Mouse (Mus musculus) embryonic stem cell, embryonic (primary cell): Measurements from ENCODE around the gene Acin1.
"Not testable (repeated sequence)": the region's sequence is repeated elsewhere in the genome, so short reads cannot be mapped to it uniquely, and the experiment has no call there.

Experiments
- CTCF ChIA-PET, 4 experiments: fragments of 300-600 bp in 2 of 4; fragments of 350-600 bp in 2 of 4; sonication (Branson Sonifier 250); formaldehyde crosslinking; loops; one replicate each; lab custom pipeline; 2022; ENCODE audit warnings: inconsistent platforms in 2 of 4; lab: Charles Lee
- POLR2A ChIA-PET, 4 experiments: fragments of 300-600 bp in 2 of 4; fragments of 350-600 bp in 2 of 4; sonication (Branson Sonifier 250); formaldehyde crosslinking; loops; one replicate each; lab custom pipeline; 2022; ENCODE audit warnings: antibody characterized with exemption in 4 of 4, inconsistent platforms in 1 of 4; lab: Charles Lee

The Acin1 gene

GRCm38 (mm10) chr14:54617897-54618365 lies 68.8 kb downstream of the Acin1 start, which contains the start of gene Psmb5:
TSS of gene Psmb5 (minus strand) at chr14:54618022.
- ChIA-PET CTCF (interaction anchor here in 2 of 4 experiments (0.8 to 2.7 kb wide), 17 partner anchors 8 to 185 kb away, joined by 3 to 11 read pairs (median 4); partner anchors contain the start of gene Cdh24 (in 1 of the 2)), POLR2A (interaction anchor here (0.6 to 67.6 kb wide), 51 partner anchors 8 to 444 kb away, joined by 3 to 2028 read pairs (median 4); partner anchors contain the start of genes 1700123O20Rik (in 3 of the 4), 4931414P19Rik (in 3 of the 4), Acin1 (in 3 of the 4) and Ajuba (in 2 of the 4))

DNA sequence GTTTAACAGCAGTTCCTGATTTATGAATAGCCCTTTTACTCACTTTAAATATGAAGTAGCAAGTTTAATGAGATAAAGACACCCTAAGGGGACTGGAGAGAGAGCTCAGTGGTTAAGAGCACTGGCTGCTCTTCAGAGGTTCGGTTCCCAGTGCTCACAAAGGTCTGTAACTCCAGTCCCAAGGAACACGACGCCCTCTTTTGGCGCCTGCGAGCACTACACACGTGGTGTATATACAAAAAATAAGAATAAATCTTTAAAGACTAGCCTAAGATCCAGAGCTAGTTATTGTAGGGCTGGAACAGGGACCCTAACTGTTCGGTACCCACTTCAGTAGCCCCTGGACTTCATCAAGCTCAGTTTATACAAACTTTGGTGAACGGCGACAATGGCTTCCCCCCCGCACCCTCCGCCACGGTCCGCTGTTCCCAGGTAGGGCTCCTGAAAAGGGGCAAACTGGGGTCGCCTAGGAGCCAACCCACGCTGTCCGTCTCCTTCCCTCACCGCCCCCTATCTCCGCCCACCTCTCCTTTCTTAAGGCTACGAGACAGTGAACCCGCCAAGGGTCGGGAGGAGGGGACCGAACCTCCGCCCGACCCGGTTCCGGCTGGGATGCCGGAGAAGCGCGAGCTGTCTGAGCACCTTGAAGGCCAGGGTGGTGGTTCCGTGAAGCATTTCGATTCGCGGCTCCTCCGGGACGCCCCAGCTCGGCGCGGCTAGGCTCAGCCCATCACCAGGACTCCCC lies 69.4 kb downstream of the Acin1 start:
- CTCF ChIA-PET, result interaction anchor here in 3 of 4 experiments (0.6 to 2.7 kb wide), 23 partner anchors 9 to 184 kb away, joined by 3 to 11 read pairs (median 4); partner anchors contain the start of genes 4931414P19Rik (in 1 of the 3) and Cdh24 (in 1 of the 3)
- POLR2A ChIA-PET, result interaction anchor here (0.6 to 67.6 kb wide), 55 partner anchors 8 to 443 kb away, joined by 3 to 2028 read pairs (median 4); partner anchors contain the start of genes 1700123O20Rik (in 3 of the 4), 4931414P19Rik (in 3 of the 4), Acin1 (in 3 of the 4) and Ajuba (in 2 of the 4)

DNA sequence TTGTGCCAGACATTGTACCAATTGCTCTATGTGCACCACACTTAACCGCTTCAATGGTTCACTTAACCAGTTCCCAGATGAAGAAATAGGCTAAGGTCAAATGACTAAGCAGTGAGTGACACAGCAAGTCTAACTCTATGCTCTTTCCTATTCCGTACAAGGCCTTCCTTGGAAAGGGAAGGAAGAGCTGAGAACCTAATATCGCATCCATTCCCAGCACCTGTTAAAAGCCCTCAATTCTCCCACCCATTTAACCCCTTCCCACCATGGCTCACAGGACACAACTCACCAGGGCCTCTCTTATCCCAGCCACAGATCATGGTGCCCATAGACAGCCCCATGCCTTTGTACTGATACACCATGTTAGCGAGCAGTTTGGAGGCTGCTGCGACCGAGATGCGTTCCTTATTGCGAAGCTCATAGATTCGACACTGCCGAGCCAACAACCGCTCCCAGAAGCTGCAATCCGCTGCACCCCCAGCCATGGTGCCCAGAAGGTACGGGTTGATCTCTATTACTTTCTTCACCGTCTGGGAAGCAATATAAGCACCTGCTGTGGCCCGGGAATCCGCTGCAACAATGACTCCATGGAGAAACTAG lies 70.4 kb downstream of the Acin1 start:
- POLR2A ChIA-PET, result interaction anchor here in 2 of 4 experiments (0.6 to 67.6 kb wide), 30 partner anchors 7 to 186 kb away, joined by 3 to 2028 read pairs (median 6); partner anchors contain the start of genes Cdh24 (in 2 of the 2), Haus4 (in 2 of the 2), 4931414P19Rik (in 1 of the 2) and Ajuba (in 1 of the 2)

DNA sequence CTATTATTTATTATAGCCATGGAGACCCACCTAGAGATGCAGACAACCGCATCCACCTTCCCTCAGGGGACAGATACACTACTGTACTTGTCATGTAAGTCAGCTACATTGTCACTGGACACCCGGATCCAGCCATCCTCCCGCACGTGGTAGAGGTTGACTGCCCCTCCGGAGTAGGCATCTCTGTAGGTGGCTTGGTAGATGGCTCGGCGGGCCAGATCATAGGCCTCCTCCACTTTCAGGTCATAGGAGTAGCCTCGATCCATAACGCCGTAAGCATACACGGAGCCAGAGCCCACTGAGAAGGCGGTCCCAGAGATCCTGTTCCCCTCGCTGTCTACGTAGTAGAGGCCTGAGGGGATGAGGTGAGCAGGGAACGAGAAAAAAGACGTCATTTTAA lies 72.6 kb downstream of the Acin1 start:
- CTCF ChIA-PET, result not testable (repeated sequence)
- POLR2A ChIA-PET, result interaction anchor here in 2 of 4 experiments (1.2 to 67.6 kb wide), 7 partner anchors 7 to 97 kb away, joined by 3 to 2028 read pairs (median 6); partner anchors contain the start of genes Ajuba (in 1 of the 2), Cdh24 (in 1 of the 2), Haus4 (in 1 of the 2) and Psmb11 (in 1 of the 2)

More for the DNA sequence above, 70.4 kb downstream of the Acin1 start:
- CTCF ChIA-PET, result interaction anchor here in 3 of 4 experiments (0.6 to 2.7 kb wide), 11 partner anchors 11 to 102 kb away, joined by 3 to 11 read pairs (median 4); no protein-coding TSS in a partner anchor

GRCm38 (mm10) chr14:54610648-54611047 lies 76.1 kb downstream of the Acin1 start:
- POLR2A ChIA-PET, result interaction anchor here in 3 of 4 experiments (0.7 to 67.6 kb wide), 13 partner anchors 7 to 147 kb away, joined by 3 to 2028 read pairs (median 3); partner anchors contain the start of genes Cdh24 (in 2 of the 3), Haus4 (in 2 of the 3), 1700123O20Rik (in 1 of the 3) and Acin1 (in 1 of the 3)
- CTCF ChIA-PET, result interaction anchor here in 3 of 4 experiments (0.6 to 1.6 kb wide), 4 partner anchors 14 to 31 kb away, joined by 3 to 6 read pairs (median 4); partner anchors contain the start of gene Cdh24 (in 3 of the 3)

GRCm38 (mm10) chr14:54609962-54610361 lies 76.8 kb downstream of the Acin1 start:
- CTCF ChIA-PET, result interaction anchor here in 2 of 4 experiments (0.8 to 1.6 kb wide), 4 partner anchors 24 to 59 kb away, joined by 3 to 6 read pairs (median 4); partner anchors contain the start of gene Cdh24 (in 2 of the 2)
- POLR2A ChIA-PET, result interaction anchor here in 2 of 4 experiments (1.3 to 67.6 kb wide), 5 partner anchors 16 to 48 kb away, joined by 3 to 2028 read pairs (median 3); partner anchors contain the start of genes Cdh24 (in 2 of the 2), Ajuba (in 1 of the 2), Gm17606 (in 1 of the 2) and Haus4 (in 1 of the 2)

DNA sequence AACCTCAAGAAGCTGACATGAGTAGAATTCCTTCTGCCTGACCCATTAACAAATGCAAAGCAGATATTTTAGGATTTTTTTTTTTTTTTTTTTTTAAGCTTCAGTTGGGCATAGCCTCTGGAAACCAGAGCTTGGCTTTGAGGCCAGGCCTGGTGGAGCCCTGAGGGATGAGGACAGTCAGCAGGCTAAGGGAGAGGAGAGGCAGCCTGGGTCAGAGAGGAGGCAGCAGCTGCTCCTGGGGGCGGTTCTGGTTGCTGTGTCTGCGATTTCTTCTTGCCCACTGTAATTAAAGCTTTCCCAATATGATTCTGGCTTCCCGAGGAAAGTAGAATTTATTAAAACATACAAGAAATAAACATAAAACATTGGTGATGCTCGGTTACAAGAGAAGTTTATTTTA lies 77.5 kb downstream of the Acin1 start:
- ChIA-PET CTCF (interaction anchor here (0.6 to 1.5 kb wide), 7 partner anchors 14 to 1106 kb away, joined by 3 to 8 read pairs (median 5); no protein-coding TSS in a partner anchor), POLR2A (interaction anchor here in 3 of 4 experiments (0.6 to 67.6 kb wide), 8 partner anchors 8 to 318 kb away, joined by 3 to 2028 read pairs (median 4); partner anchors contain the start of genes Ajuba (in 1 of the 3), Haus4 (in 1 of the 3), Psmb5 (in 1 of the 3) and Slc7a7 (in 1 of the 3))

- ChIA-PET POLR2A (interaction anchor here in 2 of 4 experiments (0.6 to 67.6 kb wide), 9 partner anchors 10 to 1356 kb away, joined by 3 to 2028 read pairs (median 4); partner anchors contain the start of genes Ajuba (in 1 of the 2), Haus4 (in 1 of the 2), Psmb11 (in 1 of the 2) and Psmb5 (in 1 of the 2)), CTCF (interaction anchor here in 3 of 4 experiments (0.6 to 1.4 kb wide), 7 partner anchors 11 to 83 kb away, joined by 3 to 5 read pairs (median 4); partner anchors contain the start of gene Psmb5 (in 1 of the 3))
Observed at GRCm38 (mm10) chr14:54607226-54607625, 79.5 kb downstream of the Acin1 start.

- ChIA-PET CTCF (interaction anchor here (0.6 to 1.4 kb wide), 13 partner anchors 10 to 80 kb away, joined by 3 to 9 read pairs (median 3); partner anchors contain the start of genes 1700123O20Rik (in 1 of the 4) and Cdh24 (in 1 of the 4)), POLR2A (interaction anchor here in 3 of 4 experiments (0.6 to 67.6 kb wide), 35 partner anchors 9 to 211 kb away, joined by 3 to 2028 read pairs (median 4); partner anchors contain the start of genes Ajuba (in 3 of the 3), Psmb5 (in 3 of the 3), 1700123O20Rik (in 2 of the 3) and Haus4 (in 2 of the 3))
Observed at GRCm38 (mm10) chr14:54605752-54606321, 80.9 kb downstream of the Acin1 start, which contains the start of gene 4931414P19Rik. TSS of gene 4931414P19Rik (minus strand) at chr14:54605993.

GRCm38 (mm10) chr14:54603686-54604085 lies 83.0 kb downstream of the Acin1 start:
- POLR2A ChIA-PET, result interaction anchor here in 3 of 4 experiments (0.7 to 67.6 kb wide), 16 partner anchors 8 to 140 kb away, joined by 3 to 2028 read pairs (median 5); partner anchors contain the start of genes 1700123O20Rik (in 2 of the 3), Acin1 (in 2 of the 3), Psmb5 (in 2 of the 3) and Ajuba (in 1 of the 3)
- CTCF ChIA-PET, result interaction anchor here in 3 of 4 experiments (0.6 to 1.6 kb wide), 4 partner anchors 14 to 511 kb away, joined by 3 to 4 read pairs (median 3); no protein-coding TSS in a partner anchor

DNA sequence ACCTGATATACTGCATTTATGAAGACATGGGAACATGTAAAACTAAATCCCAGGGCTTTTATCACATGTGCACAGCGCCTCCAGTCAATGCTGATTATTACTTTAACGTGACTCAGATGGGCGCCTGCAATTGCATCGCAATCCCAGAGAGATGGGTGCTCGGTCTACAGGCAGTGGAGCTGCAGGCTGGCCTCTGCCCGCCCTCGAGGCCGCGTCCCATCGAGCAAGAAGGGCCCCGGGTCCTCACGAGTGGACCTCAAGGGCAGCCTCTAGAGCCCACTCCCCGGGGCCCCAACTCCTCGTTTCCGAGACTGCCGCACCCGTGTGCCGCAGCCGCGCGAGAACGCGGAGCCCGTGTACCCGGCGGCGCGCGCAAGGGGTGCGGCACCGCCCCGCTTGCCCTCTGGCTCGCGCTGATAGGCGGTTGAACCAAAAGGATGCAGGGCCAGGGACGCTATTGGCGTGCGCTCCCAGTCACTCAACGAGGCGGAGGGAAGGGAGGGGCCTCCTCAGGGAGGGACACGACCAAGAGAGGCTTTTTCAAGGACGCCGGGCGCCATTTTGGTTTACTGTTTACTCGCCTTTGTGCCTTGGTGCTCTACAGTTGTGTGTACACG lies 83.6 kb downstream of the Acin1 start:
- ChIA-PET CTCF (interaction anchor here in 3 of 4 experiments (0.6 to 1.6 kb wide), 5 partner anchors 14 to 510 kb away, joined by 3 to 4 read pairs (median 3); no protein-coding TSS in a partner anchor), POLR2A (interaction anchor here in 3 of 4 experiments (0.7 to 67.6 kb wide), 15 partner anchors 8 to 83 kb away, joined by 3 to 2028 read pairs (median 6); partner anchors contain the start of genes 1700123O20Rik (in 2 of the 3), Acin1 (in 2 of the 3), Psmb5 (in 2 of the 3) and Ajuba (in 1 of the 3))

DNA sequence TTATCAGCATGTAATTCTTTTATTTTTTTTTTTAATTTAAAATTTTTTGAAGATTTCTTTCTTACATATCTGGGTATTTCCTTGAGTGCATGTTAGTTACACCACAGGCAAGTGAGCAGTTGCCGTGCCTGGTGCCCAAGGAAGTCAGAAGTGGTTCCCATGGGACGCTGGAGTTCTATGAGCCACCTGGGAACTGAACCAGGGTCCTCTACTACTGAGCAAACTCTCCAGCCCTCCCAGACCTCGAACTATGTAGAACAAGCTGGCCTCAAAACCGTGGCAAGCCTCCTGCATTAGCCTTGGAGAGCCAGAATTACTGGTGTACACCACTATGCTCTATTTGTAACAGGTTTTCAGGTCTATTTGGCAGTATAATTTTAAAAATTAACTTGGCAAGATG lies 84.1 kb downstream of the Acin1 start:
- CTCF ChIA-PET, result interaction anchor here in 2 of 4 experiments (0.5 to 1.6 kb wide), 4 partner anchors 15 to 412 kb away, joined by 3 read pairs; no protein-coding TSS in a partner anchor
- POLR2A ChIA-PET, result interaction anchor here in 2 of 4 experiments (0.6 to 67.6 kb wide), 7 partner anchors 8 to 40 kb away, joined by 3 to 2028 read pairs (median 12); partner anchors contain the start of genes Ajuba (in 1 of the 2) and Haus4 (in 1 of the 2)

- CTCF ChIA-PET, result interaction anchor here in 2 of 4 experiments (0.6 to 1.5 kb wide), 3 partner anchors 11 to 50 kb away, joined by 3 read pairs; no protein-coding TSS in a partner anchor
- POLR2A ChIA-PET, result interaction anchor here in 2 of 4 experiments (0.6 to 67.6 kb wide), 6 partner anchors 11 to 858 kb away, joined by 3 to 2028 read pairs (median 4); partner anchors contain the start of genes Ajuba (in 1 of the 2), Haus4 (in 1 of the 2) and Psmb5 (in 1 of the 2)
Observed at GRCm38 (mm10) chr14:54601601-54602000, 85.1 kb downstream of the Acin1 start.

GRCm38 (mm10) chr14:54597084-54597483 lies 89.6 kb downstream of the Acin1 start:
- ChIA-PET POLR2A (interaction anchor here in 1 of 4 experiments (1.0 to 67.6 kb wide), 3 partner anchors 9 to 35 kb away, joined by 3 to 2028 read pairs (median 4); partner anchors contain the start of genes Ajuba, Haus4 and Psmb5), CTCF (interaction anchor here in 1 of 4 experiments (0.7 kb wide), 1 partner anchor 14 kb away, joined by 3 read pairs; no protein-coding TSS in a partner anchor)
